Mouse (Mus musculus) 3T3-L1 (cell line): ENCODE measurements at regions not wholly inside any gene's neighbourhood (a gene's known extent, or its start where the extent isn't known, plus 50 kb on each side); places are given as distances from the start of the nearest gene placed in this dataset.
A peak's percentile ranks its signal among the peaks of the same experiment; 100 is the strongest.

Experiments used
- DNase-seq: peaks from one replicate; pipeline ENCODE4 v3.0.0-alpha.2; 2015; ENCODE audit warnings: low read depth, low spot score

- no peak for DNase-seq
Observed at GRCm38 (mm10) chrX:76795304-76795703, 192.6 kb upstream of the Cldn34d start.

DNA sequence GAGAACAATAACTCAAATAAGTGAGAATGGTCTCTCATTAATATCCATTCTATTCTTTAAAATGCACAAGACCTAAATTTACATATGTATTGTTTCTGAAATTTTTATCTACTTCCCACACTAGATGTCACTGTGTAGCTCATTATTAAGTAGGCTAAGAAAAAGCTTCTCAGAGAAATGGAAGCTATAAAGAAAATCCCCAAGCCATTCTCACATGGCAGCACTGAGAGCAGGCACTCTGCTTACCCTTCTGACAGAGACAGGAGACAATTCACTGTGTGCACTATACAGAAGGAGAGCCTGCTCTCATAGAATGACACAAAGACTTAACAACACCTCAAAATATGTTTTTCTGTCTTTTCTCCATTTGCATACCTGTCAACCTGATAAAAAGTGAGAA lies 187.9 kb upstream of the Cldn34d start:
- DNase-seq, result peak; percentile 4

- no peak for DNase-seq
Observed at GRCm38 (mm10) chrX:76780044-76780443, 177.3 kb upstream of the Cldn34d start.
